Mouse (Mus musculus): Measurements from ENCODE around the gene Rab7. TPM values are rescaled to one million over a fixed set of nuclear protein-coding genes. Genes with fewer than 3 reads are reported as not detected.
"Not testable (repeated sequence)": the region's sequence is repeated elsewhere in the genome, so short reads cannot be mapped to it uniquely, and the experiment has no call there.

Gene Rab7
- total RNA-seq, 2 experiments from 2014 or later: 102 to 246 TPM

- ATAC-seq (replicated peaks; ENCODE audit: poor library complexity, severe bottlenecking): peak; percentile 91
These were observed 35.9 kb downstream of the Rab7 start for GRCm38 (mm10) chr6:88009209-88009608.

DNA sequence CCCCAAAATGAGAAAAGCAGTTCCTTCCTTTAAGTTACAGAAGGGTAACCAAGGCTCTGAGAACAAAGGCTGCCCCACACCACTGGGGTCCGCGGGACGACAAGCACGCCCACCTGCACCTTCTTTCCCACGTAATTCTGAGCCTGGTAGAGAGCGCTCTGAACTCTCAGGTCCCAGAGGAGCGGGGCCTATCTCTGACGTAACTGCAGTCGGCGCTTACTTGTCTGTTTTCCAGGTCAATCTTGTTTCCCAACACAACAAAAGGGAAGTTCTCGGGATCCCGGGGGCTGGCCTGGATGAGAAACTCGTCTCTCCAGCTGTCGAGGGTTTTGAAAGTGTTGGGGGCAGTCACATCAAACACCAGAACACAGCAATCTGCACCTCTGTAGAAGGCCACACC is 40.3 kb downstream of the Rab7 start:
- not testable (repeated sequence) for ATAC-seq (replicated peaks; ENCODE audit: poor library complexity, severe bottlenecking)

DNA sequence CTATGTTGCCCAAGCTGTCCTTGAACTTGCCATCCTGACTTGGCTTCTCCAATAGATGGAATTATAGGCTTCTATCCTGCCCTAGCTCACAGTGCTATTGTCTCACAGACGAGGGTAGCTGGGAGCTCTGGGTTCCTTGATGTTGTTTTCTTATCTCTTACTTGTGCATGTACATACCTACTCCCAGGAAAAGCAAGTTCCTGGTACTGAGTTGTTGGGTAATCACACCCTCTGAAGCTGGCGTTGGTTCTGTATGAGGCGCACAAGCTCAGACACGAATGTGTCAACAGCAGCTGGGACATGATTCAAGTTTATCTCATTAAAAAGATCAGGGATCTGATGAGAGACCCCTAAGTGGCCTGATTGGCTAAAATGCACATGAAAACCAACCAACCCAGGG is 41.6 kb downstream of the Rab7 start:
- ATAC-seq (replicated peaks; ENCODE audit: poor library complexity, severe bottlenecking): no peak

GRCm38 (mm10) chr6:87998358-87998757 is 46.7 kb downstream of the Rab7 start:
- ATAC-seq (replicated peaks; ENCODE audit: poor library complexity, severe bottlenecking): no peak

DNA sequence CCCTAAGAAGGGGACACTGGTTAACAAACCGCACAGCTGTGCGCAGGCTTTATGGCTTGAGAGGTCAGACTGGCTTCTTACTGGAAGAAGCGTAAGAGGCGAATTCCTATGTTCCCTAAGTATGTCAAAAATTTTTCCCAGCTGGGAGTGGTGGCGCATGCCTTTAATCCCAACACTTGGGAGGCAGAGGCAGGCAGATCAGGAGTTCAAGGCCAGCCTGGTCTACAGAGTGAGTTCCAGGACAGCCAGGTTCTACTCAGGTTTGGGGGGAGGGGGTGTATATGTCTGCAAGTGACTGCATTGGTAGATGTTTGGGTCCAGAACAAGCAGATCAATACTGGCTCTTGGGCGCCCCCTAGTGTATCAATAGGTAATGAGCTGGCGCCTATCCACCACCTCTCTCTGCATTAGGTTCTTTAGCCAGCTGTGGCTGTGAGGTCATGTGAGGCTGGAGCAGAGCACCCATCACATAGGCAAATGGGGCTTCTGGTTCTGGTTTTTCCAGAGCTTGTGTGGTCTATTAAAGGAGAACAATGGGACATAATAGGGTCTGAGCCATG is 47.3 kb downstream of the Rab7 start:
- peak; percentile 73 for ATAC-seq (replicated peaks; ENCODE audit: poor library complexity, severe bottlenecking)

DNA sequence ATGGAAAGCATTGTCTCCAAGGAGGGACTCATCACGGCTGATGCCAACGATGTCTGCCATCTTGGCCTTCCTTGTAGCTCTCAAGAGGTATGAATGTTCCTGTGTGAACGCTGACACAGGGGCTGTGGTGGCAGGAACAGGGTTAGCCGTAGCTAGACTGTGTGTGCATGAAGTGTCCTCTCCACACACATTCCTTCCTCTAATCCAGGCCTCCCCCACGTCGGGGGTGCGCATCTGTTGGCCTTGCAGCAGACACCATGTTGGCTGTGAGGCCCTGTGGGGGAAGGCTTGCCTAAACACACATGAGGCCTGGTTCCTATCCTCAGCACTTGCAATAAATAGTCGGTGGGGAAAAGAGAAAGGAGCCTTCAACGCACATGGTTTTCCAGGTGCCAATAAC is 48.5 kb downstream of the Rab7 start:
- no peak for ATAC-seq (replicated peaks; ENCODE audit: poor library complexity, severe bottlenecking)

DNA sequence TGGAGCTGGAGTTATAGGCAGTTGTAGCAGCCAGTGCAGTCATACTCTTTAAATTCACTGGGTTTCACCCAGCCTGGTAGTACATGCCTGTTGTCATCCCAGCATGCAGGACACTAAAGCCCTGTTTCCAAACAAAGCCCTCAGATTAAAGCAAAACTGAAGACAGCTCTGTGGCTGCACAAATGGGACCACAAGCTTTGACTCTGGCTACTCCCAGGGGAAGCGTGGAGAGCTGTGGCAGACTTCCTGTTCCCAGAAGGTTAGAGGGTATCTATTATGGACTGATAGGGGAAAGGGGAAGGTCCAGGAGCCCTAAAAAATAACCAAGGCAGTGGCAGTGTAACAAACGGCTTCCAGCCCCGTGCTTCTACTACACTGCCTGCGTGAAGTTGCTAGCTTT is 49.6 kb downstream of the Rab7 start:
- ATAC-seq (replicated peaks; ENCODE audit: poor library complexity, severe bottlenecking): no peak

- no peak for ATAC-seq (replicated peaks; ENCODE audit: poor library complexity, severe bottlenecking)
These were observed 51.1 kb downstream of the Rab7 start for GRCm38 (mm10) chr6:87993790-87994571.

DNA sequence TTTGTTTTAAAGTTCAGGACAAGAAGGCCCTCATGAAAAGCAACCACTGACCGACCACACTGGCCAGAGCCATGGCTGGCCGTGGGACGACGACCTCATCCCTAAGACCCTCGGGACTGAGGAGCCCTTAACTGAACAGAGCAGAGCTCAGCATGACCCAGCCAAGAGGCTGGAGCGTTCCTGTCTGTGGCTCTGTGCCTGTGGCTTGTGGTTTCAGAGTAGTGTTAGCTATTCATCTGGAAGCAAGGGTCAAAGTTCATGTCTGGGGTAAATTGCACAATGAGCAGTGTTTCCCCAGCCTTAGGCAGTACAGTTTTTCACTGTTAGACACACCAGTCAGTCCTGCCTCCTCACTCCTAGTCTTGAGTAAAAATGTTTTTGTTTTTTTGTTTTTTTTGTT is 52.3 kb downstream of the Rab7 start:
- peak; percentile 93 for ATAC-seq (replicated peaks; ENCODE audit: poor library complexity, severe bottlenecking)

DNA sequence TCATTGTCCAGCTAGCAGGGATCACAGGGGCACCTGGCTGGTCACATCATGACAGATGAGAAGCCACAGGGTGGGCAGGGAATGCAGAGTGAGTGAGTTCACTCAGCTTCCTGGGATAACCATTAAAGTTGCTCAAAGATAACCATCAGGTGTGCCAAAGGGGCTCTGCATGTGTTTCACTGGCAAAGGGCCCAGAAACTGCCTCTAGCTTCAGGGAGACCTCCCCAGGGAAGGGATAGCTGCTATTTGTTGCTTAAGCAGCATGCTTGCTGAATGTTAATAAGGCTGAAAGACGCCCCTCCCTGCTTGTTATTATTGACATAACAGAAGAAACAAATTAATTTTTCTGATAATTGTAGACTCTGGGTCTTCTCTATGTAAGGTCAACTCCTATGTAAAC is 53.2 kb downstream of the Rab7 start:
- no peak for ATAC-seq (replicated peaks; ENCODE audit: poor library complexity, severe bottlenecking)

GRCm38 (mm10) chr6:87991216-87991615 is 53.9 kb downstream of the Rab7 start:
- ATAC-seq (replicated peaks; ENCODE audit: poor library complexity, severe bottlenecking): 0 out of 2 replicates have a peak, but pooled peaks have one; percentile 7

DNA sequence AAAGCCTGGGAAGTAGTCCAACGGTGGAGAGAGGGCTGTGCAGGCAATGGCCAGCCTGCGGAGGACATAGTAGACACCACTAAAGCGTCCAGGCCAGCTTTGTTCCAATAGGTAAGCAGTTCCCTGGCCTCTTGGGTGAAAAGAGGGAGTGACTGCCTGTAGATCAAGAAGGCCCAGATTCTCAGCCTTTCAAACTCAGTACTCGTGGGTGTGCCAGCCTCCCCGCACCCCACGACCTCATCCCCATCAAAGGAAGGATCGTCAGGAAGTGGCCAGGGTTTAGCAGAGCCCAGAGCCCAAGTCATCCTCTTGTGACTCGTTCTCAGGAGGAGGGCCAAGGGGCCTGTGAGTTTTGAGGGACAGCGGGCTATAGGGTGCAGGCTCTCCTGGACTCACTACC is 62.6 kb downstream of the Rab7 start:
- ATAC-seq (replicated peaks; ENCODE audit: poor library complexity, severe bottlenecking): no peak

DNA sequence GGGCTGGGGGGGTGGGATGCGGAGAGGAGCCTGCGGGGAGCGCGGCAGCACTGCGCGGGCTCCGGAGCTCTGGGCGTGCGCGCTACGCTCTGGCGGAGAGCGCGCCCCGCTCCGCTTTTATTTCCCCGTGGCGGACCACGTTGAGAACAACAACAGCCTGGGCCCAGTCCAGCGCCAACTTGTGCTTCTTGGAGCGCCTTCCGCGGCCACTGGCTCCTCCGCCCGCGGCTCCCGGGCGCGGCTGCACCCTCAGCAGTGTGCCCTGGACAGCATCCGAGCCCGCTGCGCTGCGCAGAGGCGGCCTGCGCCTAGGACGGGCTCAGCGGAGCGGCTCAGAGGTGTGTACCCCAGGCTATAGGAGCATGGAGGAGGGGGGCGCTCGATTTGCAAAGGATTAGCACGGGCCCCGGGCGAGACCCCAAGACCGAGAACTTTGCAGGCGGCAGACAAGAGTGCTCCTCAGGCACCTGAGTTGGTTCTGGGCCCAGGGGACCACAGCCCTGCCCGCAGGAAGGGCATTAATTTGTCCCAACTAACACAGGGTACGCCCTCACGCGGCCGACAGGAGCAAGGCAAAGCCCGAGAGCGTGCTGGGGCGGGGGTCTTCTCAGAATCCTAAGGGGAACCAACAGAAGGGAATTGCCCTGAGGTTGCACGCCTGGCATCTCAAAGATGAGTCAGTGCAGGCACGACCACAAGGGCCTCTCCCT is 63.4 kb downstream of the Rab7 start, which contains the start of gene H1fx:
Gene H1fx (minus strand): TSS at position 91 of the 710 bp plus-strand sequence.
- peak; percentile 76 for ATAC-seq (replicated peaks; ENCODE audit: poor library complexity, severe bottlenecking)

DNA sequence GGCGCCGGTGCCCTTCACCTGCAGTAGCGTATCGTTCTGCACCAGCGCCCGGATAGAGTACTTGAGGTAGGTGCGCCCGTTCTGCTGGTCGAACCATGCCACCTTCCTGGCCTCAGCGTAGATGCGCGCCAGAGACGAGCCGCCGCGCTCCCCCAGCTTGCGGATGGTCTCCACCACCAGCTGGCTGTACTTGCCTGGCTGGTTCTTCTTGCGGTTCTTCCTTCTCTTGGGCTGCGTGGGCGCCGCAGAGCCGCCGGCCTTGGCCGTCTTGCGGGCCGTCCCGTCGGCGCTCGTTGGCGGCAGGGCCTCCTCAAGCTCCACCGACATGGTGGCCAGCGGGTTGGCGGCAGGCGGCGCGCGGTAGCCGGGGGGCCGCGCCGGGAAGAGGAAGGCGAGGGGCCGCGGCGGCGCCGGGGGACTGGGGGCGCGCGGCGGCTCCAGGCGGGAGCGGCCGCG is 64.0 kb downstream of the Rab7 start:
- peak; percentile 5; the same call in 1 of the 2 replicates for ATAC-seq (replicated peaks; ENCODE audit: poor library complexity, severe bottlenecking)

- ATAC-seq (replicated peaks; ENCODE audit: poor library complexity, severe bottlenecking): peak; percentile 81
These were observed 64.6 kb downstream of the Rab7 start for GRCm38 (mm10) chr6:87980374-87981029.

DNA sequence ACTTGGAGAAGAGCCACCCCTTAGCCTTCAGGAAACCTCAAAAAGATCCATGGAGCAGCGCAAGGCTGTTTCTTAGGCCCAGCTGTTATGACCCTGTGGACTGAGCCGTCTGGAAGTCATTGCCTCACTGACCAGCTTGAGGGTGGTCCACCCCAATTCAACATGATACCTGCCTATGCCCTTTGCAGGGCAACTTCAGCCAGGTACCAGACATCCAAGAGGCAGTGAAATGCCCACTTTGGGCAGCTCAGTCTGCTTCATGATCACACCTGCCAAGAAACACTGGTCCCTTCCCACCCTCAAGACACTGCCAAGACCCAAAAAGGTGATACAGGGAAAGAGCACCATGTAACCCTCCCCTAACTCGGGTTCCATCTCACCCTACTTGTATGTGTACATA is 65.3 kb downstream of the Rab7 start:
- ATAC-seq (replicated peaks; ENCODE audit: poor library complexity, severe bottlenecking): no peak

DNA sequence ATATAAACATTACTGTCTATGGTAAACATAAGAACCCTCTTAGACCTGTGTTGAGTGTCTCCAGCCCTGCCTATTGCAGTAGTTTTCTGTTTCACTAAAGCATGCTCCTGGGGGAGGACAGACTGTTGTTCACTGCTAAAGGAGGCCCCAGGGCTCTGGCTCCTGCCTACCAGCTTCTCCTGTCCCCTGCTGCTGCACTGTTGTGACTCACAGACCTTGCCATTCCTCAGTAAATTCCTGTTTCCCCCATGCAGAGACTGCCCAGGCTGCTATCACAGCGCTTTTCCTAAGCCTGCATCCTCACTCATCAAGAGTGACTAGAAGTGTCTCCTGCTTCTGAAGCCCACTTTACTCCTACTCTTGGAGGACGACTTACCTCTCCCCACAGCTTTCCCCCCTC is 75.0 kb downstream of the Rab7 start:
- ATAC-seq (replicated peaks; ENCODE audit: poor library complexity, severe bottlenecking): no peak

DNA sequence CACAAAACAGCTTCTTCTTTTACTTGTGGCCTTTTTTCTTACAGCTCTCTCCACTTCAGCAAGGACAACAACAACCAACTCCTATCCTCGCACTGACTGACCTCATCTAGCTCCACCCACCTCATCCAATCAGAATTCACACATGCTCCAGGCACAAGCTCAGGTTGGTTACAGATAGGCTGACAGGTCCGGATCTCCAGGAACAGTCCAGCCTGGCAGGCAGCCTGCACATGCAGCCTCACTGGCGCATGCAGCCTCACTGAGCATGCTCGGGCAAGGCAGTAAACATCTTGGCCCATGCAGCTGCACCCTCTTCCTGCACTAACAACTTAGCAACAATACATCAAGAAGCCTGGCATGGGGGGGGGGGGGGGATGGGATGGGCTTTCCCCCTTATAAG is 82.6 kb downstream of the Rab7 start:
- not testable (repeated sequence) for ATAC-seq (replicated peaks; ENCODE audit: poor library complexity, severe bottlenecking)
